Mouse (Mus musculus) embryo, embryonic 11.5 days (tissue): ENCODE data around the gene Bhmt2.

Experiments
- DNase-seq: peaks from one replicate; pipeline ENCODE4 v3.0.0-alpha.2; 2012; ENCODE audit warnings: low read depth, low spot score

Gene Bhmt2

DNA sequence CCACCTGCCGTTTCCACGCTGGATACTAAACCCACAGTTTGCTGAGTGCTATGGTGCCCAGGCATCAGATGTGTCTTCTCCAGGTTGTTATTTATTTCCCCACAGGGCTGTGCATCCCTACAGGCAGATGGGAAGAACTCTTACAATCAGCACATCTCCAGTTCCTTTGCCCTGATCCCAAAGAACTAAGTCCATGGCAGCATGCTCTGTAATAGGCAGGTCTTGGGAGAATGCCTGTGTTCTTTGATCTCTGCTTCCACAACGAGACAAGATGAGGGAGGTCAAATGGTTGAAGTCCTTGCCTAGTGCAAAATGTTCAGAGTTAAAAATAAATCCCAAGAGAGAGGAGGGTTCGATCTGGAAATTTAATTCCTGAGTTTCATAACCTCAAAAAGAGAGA lies 34.5 kb downstream of the Bhmt2 start:
- DNase-seq: no peak

DNA sequence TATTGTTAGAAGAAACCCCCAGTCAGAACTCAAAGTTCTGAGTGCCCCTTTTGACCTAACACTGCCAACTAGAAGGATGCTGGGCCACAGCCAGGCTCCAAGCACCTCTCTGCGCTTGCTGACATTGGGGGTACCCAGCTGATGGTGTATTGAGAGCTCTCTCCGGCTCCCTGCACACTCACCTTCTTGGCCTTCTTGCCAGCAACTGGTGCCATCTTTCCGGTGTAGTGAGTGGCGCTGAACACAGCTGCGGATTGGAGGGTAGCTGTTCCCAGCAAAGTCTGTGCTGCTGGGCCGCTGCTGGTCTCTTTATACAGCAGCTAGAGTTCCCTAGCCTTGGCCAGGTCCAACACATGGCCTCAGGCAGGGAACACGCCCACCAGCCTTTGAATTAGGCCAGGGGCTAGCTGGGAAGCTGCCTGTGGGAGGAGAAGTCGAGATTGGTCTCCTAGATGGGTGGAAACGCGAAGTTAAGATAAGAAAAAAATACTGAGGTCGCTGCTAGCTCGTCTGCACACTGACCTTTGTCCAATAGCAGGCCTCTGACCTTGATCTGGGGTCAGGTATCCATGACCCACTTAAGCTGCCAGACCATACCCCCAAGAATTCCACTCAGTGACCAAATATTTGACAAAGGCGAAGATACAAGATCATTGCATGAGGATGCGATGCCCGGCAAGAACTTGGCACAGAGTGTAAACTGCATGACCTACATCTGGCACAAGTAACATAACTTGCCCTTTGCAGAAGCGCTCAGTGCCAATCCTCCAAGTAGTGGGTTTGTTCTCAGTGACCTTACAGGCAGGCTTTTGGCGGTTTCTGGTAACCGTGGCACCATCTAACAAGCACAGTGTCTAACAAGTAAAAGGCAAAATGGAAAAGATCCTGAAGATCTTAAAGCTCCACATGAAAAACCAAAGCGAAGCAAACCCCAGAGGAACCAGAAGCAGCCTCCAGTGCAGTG lies 36.5 kb downstream of the Bhmt2 start, which contains the start of gene Bhmt:
TSS of gene Bhmt (minus strand) at position 680 of the 964 bp plus-strand sequence.
- no peak for DNase-seq

DNA sequence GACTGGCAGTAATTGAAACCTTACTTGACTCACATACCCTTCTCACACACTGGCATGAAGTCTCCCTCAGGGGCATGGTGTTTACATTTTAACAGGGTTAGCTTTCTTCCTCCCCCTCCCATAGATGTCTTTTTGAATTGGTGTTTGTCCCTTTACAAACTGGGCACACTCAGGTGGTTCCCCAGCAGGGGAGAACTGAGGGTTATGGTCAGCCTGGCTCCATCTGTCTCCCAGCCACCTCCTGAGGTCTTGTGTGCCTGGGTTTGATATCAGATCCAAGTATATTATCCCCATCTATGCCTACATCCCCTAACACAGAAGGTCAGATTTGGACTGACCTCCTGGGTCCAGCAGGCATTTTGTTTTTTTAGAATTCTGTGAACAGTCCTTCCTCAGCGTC lies 37.5 kb downstream of the Bhmt2 start:
- no peak for DNase-seq

DNA sequence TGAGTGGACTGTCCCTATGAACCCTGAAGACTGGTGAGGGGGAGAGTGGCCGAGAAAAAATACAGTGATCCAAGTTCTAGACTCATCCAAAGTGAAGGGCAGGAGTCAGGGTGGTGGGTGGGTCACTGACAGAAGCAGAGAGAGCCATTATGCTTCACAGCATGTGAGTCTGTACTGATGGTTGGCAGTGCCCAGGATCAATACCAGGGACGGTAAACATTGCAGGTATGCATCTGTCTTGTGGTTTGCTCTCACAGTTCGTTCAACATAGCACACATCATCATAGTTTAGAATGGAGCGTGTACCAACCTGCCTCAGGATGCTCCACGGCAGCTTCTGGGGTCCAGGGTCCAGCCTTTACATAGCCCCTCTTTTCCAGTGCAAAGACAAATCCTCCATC lies 41.2 kb downstream of the Bhmt2 start:
- no peak for DNase-seq

DNA sequence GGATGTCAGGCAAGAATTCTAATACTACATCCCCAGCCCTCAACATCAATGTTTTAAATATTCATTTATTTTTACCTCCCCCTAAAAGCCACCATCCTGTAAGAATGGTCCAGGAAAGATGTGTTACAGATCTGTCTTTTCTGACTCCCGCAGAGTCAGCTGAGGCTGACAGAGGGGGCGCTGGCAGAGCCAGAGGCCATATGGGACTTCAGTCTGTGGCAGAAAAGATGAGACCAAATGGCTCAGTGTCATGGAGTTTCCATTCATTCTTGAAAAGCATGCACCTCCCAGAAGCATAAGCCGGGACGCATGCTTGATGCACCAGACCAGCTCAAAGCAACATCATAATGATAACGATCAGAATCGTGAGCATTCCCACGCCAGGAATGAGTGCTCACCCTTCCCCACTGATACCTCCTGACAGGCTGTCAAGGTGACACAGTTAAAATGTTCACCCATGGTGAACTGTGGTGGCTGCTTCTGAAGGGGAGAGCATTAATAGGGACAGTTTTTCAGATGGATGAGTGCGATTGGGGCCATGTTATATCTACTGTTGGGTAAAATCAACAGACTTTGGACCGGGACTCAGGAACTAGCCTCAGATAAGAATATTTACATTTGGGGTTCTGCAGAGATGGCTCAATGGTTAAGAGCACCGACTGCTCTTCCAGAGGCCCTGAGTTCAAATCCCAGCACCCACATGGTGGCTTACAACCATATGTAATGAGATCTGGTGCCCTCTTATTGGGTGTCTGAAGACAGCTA lies 43.0 kb downstream of the Bhmt2 start:
- no peak for DNase-seq

DNA sequence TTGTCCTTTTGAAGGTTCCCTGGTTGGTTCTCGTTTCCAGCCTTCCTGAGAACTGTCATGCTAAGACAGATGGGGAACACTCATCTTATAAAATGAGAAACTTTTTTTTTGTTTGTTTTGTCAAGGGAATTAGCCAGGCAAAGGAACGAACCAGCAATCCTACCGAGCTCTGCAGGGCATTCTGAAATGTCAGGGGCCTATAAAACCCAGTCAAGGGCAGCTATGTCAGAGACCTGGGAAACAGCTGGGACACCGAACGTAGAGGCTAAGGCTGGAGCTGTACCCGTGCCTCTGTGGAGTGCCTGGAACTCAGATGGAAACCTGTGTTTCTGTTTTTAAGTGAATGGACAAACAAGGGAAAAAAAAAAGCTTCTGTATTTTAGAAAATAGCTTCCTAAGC lies 45.2 kb downstream of the Bhmt2 start:
- DNase-seq: no peak

DNA sequence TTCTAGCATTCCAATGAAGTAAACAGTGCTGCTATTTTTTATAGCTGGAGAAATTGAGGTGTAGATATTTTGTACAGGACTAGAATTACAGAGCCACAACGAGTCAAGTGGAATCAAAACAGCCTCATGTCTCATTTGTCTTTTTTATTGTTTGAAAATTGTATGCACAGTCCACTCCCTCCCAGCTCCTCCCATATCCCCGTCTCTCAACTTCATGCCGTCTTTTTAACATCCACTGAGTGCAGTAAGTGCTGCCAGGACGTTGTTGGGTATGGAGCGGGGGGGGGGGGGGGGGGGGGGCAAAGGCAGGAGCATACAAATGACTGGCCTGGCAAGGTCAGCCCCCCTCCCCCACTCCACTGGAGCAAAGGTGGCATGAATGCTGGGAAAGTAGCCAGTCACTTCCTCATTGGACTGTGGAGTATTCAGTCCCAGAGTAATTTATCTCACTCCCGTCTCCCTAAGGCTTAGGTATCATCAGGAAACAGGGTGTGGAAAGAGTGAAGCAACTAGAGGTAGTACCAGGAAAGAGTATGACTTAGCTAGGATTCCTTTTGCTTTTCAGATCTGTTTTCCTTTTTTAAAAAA lies 59.6 kb downstream of the Bhmt2 start:
- DNase-seq: no peak

DNA sequence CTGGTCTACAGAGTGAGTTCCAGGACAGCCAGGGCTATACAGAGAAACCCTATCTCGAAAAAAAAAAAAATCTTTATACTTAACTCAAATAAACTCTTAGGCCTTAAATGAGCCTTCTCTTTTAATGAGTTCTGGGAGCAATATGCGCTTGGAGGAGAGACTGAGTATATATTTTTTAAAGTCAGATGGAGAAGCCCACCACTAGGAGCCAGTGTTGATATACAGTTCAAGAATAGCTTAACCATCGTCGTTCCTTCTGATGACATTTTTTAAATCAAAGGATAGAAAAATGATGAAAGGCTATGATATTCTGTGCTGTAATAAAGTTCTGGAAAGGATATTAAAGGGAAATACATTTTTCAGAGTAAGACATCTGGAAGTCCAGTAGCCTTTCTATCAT lies 60.3 kb downstream of the Bhmt2 start:
- DNase-seq: no peak

DNA sequence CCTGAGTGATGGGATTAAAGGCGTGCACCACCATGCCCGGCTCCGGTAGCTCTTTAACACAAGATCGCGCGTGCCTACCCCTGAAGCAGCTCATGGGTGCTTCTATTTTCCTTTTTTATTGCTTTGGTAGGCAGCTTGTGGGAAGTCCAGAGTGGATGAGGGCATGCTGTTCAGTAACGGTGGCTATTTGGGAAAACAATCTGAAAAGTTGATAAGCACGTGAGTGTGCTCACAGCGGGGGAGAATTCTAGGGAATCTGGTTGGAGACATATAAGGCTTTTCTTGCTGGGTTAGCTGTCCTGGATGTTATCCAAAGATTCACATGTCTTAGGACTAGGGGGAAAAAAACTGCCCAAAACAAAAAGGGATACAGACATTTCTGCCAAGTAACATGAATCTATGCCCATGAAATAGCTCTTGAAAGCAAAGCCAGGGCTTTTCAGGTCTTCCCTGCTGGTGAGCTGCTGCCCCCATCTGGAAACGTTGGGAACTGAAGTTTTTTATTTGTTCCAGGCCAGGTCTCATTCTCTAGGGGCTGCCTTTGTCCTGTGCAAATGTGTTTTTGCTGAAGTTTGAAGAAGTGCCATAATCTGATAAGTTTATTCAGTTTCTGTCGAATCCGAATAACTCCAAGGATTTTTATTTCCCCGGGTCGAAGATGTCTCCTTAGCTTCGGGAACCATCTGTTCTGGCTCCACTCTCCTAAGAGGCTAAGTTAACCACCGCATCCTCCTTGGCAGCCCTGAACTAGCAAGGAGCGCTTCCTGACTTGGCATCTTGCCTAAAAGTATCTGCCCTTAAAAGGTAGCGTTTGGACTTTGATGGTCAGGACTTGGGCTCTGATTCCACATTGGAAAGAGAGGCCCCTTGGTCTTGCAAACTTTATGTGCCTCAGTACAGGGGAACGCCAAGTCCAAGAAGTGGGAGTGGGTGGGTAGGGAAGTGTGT lies 61.2 kb downstream of the Bhmt2 start:
- peak; percentile 73 for DNase-seq

DNA sequence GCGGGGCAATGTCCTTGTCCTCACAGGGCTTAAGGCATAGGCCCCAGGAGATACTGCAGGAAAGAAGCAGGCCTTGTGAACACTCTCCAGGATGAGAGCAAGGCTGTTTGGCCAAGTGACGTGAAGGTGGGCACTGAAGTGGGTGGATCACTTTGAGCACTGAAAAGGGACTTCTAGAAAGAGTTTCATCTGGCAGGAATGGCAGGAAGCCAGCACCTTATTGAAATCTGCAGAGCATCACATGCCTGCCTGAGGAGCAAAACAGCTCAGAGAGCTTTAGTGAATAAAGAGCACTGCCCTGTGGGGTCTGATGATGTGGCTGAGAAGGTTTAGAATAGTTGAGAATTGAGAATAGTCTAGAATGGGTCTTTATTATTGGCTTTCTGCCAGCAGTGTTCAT lies 65.6 kb downstream of the Bhmt2 start:
- DNase-seq: no peak

DNA sequence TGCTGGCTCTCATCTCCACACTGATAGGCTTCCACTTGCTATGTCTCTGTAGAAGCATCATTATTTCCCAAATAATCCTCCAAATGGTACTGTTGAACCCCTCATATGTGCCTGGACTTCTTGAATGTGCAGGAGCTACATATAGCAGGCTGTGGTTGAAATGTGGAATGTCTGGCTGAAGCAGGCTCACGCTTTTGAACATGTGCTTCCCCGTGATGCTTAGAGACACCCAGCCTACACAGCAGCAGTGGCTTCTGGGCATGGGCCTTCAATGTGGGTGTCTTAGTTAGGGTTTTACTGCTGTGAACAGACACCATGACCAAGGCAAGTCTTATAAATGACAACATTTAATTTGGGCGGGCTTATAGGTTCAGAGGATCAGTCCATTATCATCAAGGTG lies 66.4 kb downstream of the Bhmt2 start:
- no peak for DNase-seq

DNA sequence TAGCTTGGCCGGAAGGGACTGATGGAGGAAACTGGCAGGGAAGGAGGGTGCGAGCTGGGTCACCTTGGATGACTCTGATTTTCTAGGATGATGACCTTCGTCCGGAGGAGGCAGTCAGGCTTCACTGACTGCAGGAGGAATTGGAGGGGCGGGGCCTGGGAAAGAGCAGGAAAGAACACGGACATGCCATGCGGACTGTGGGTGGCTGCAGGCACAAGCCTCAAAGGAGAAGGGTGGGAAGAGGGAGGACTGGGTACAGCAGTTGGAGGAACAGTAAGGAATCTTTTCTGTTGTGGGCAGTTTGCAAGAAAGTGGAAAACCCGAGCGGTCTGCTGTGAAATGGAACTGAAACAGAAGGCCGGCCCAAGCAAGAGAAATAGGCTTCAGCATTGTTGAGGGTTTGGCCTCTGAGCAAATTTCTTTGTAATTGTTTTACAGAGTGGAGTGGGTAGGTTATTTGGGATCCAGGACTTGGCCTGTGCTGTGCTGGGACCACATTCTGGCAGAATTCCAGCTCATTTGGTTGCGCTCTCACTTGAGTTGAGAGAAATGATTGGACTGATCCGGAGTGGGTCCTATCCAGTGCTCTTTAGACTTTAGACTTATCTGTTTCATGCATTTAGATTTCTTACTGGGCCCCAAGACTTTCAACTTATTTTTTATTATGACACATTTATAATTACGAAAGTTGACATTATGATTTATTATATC lies 67.1 kb downstream of the Bhmt2 start:
- no peak for DNase-seq
